Mouse (Mus musculus): Measurements from ENCODE around the gene Cdhr3.

Gene Cdhr3

GRCm38 (mm10) chr12:33092775-33093174 is at the start of gene Cdhr3:
Gene Cdhr3, minus strand, starts transcription at chr12:33092875.
- no peak for DNase-seq (ENCODE audit: low read depth)

DNA sequence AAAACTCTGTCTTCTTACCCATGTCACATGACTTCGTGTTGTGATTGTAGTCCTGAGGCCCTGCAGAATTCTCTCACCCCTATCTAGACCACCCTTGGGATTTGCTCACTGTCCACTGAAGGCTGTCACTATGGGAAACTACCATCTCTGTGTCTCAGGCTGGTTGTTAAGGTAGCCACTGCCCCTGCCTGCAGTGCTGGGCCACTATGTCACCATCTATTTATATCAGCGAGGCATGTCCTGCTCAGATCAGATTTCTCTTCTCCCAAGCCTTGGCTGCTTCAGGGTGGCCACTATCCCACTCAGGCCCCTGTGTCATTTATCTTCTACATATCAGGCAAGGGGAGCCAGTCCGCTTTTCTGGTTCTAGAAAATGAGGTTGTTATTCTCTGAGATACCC is 46.4 kb upstream of the Cdhr3 start:
- DNase-seq (ENCODE audit: low read depth), result no peak

GRCm38 (mm10) chr12:33137857-33138256 is 45.2 kb upstream of the Cdhr3 start:
- DNase-seq (ENCODE audit: low read depth), result no peak

- DNase-seq (ENCODE audit: low read depth), result no peak
These were observed 39.1 kb upstream of the Cdhr3 start for GRCm38 (mm10) chr12:33131796-33132195.

DNA sequence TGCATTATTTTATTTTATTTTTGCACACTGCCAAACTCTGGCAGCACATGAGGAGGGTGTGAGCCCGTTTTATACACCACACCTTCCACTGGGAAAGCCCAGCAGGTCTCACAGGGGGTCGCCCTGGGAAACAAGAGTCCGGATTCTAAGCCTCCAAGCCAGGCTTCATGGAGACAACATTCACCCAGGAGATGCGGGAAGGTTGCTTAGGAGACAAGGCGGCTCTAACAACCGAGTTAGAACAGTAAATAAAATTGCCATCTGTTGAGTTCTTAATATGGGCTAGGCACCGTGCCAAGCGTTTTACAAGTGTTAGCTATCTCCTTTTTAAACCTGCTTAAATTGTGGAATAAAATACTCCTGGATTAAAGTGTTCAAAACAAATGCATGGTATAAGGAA is 37.7 kb upstream of the Cdhr3 start:
- DNase-seq (ENCODE audit: low read depth), result no peak

DNA sequence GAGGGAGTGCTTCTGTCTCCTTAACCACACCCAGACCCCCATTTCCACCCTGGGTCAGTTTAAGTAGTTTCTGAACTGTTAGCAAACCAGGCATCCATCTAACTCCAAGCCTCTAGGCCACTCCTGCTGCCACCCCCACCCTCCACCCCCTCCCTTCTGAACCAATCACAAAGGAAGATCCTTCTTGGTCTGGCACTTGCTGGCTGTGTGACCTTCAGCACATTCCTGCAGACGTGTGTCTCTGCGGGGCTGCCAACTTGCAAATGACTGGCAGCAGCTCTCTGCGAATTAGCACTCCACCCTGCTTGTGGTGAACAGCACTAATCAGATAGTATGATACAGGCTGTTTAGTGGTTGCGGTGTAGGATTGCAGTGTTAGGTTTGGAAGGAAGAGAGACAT is 36.7 kb upstream of the Cdhr3 start:
- DNase-seq (ENCODE audit: low read depth), result no peak

GRCm38 (mm10) chr12:33128702-33129101 is 36.0 kb upstream of the Cdhr3 start:
- no peak for DNase-seq (ENCODE audit: low read depth)

DNA sequence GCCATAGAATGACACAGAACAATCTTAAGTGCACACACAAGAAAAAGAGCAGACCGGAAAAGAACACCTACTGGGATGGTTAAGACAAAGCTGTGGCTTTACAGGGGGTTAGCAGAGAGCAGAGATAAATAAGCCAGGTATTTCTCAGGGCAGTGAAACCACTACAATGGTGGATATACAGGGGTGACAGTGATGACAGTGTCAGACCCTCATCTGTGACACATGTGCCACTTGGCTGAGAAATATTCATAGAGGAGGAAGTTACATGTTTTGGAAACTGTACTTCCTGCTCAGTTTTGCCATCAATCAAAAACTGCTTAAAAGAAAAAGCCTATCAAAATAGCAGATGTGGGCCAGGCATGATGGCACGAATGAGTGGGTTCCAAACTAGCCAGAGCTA is 35.4 kb upstream of the Cdhr3 start:
- no peak for DNase-seq (ENCODE audit: low read depth)

DNA sequence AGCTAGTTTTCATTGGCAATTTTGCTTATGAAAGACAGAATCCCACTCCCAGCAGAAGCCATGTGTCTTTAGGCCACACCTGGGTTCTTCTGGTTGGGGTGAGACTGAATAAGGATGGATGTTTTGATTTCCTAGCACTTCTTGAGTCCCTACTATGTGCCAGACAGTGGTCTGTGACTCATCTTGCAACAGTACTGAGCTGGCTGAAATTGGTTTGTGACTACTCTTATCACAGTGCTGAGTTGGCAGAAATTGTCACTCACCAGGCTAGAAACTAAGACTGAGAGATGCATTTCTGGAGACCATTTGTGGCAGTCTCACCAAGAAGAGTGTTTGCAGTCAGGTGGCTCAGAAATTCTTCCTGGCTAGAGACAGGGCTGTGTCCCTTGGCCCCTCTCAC is 33.6 kb upstream of the Cdhr3 start:
- no peak for DNase-seq (ENCODE audit: low read depth)

- DNase-seq (ENCODE audit: low read depth), result no peak
These were observed 33.0 kb upstream of the Cdhr3 start for GRCm38 (mm10) chr12:33125594-33126227.

GRCm38 (mm10) chr12:33118624-33119301 is 26.1 kb upstream of the Cdhr3 start:
- peak; percentile 17 for DNase-seq (ENCODE audit: low read depth)

DNA sequence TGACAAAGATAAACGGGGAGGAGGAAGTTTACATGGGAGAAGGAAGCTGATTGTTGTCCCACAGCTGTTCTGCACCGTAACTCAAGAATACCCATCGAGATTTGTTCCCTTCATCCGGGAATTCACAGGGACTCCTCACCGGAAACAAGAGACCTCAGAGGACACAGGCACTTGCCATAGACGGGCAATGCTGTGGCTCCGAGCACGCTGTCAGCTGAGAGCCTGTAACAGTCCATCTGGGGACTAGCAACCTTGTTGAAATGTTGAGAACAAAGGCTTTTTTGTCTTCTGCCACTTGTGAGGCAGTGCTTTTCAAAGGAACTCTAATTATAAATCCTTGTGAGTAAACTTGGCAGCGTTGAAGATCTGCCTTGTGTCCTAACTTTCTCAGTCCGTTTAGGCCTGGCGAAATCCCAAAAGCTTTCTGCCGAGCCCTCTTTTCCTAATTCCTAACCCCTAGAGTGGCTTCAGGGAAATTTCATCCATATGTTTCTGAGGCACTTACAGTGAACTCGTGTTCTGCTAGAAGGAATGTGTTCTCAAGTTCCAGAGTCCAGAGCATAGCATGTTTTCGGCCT is 18.3 kb upstream of the Cdhr3 start:
- no peak for DNase-seq (ENCODE audit: low read depth)

GRCm38 (mm10) chr12:33109531-33109930 is 16.9 kb upstream of the Cdhr3 start:
- no peak for DNase-seq (ENCODE audit: low read depth)

DNA sequence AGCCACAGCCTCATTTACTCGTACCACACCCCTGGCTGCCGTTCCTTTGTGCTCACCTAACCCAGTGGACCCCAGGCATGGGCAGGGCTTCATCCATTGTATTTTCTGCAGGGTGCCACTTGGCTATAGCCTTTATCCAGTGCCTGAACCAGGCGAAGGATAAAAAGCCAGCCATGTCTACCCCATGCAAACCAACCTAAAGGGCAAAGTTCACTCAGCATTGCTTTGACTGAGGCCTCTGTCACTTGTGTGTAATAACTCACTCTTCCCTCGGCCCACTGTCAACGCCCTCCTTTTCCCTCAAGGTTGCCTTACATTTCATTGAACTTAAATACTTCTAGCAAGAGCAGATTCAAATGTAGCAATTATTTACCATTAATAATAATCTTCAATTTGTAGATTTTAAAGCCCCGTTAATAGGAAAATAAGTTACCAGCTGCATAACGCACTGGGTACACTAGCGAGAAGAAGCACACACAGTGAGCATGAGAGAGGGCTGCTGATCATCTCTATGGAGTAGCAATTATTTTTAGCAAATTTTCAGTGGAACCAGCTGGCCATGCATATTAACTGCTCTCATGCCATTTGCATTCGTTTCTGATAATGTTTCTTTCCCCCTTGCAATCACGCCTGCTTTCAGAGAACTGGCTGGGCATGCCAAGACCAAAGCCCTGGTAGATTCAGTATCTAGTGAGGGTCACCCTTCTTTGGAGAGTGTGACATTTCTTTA is 13.9 kb upstream of the Cdhr3 start:
- DNase-seq (ENCODE audit: low read depth), result no peak

GRCm38 (mm10) chr12:33105724-33106123 is 13.0 kb upstream of the Cdhr3 start:
- no peak for DNase-seq (ENCODE audit: low read depth)

DNA sequence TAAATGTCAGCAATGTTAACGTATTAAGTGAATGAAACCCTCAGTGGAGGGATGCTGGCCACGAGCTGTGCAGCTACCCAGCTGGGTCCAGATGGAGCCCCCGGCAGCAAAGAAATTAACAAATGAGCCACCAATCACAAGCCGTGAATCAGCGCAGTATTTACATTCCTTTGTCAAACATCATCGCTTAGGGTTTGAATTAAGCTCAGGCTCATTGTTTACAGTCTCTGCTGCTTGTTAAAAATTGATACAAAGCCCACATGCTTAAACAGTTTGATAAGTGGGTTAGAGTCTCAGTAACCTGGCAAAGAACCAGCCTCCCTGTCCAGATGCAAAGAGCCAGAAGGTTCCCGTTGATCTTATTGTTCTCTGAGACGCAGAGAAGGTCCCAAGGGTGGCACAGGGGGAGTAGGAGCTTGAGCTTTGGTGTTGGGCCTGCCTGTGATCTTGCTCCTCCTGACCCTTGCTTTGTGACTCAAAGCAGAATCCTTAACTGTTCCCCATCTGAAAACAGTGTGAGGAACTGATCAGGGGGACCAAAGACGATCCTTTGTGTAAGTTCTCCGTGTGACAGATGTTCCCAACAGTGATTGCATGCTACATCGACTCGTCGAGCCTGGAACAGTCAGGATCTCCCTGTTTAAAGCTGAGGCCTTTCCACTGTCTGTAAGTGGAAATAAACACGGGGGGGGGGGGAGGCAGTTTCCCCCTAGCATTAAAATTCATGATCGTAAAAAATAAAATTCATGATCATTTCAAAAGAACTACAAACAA is 9.9 kb upstream of the Cdhr3 start:
- DNase-seq (ENCODE audit: low read depth), result no peak

- DNase-seq (ENCODE audit: low read depth), result no peak
These were observed 9.0 kb upstream of the Cdhr3 start for GRCm38 (mm10) chr12:33101627-33102026.

GRCm38 (mm10) chr12:33096017-33096416 is 3.3 kb upstream of the Cdhr3 start:
- no peak for DNase-seq (ENCODE audit: low read depth)

- DNase-seq (ENCODE audit: low read depth), result no peak
These were observed 479 bp downstream of the Cdhr3 start for GRCm38 (mm10) chr12:33092196-33092595.

GRCm38 (mm10) chr12:33086151-33086550 is 6.5 kb downstream of the Cdhr3 start:
- DNase-seq (ENCODE audit: low read depth), result no peak

GRCm38 (mm10) chr12:33084683-33085082 is 8.0 kb downstream of the Cdhr3 start:
- no peak for DNase-seq (ENCODE audit: low read depth)

- DNase-seq (ENCODE audit: low read depth), result no peak
These were observed 9.3 kb downstream of the Cdhr3 start for GRCm38 (mm10) chr12:33083362-33083761.
